Mouse (Mus musculus): Measurements from ENCODE around the gene Gm44596.
A peak's percentile ranks its signal among the peaks of the same experiment; 100 is the strongest.
"Not testable (repeated sequence)": the region's sequence is repeated elsewhere in the genome, so short reads cannot be mapped to it uniquely, and the experiment has no call there.

The Gm44596 gene

DNA sequence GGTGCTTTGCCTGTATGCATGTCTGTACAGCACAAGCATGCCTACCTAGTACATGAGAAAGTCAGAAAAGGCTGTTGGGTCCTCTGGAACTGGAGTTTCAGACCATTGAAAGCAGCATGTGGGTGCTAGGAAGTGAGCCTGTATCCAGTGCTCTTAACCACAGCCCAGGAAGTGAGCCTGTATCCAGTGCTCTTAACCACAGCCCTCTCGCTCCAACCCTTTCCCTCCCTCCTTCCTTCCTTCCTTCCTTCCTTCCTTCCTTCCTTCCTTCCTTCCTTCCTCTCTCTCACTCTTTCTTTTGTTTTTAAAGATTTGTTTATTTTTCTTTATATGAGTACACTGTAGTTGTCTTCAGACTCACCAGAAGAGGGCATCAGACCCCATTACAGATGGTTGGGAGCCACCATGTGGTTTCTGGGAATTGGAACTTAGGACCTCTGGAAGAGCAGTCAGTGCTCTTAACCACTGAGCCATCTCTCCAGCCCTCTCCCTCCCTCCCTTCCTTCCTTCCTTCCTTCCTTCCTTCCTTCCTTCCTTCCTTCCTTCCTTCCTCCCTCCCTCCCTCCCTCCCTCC is 5.4 kb downstream of the Gm44596 start:
- DNase-seq (ENCODE audit: low spot score) = not testable (repeated sequence)

- no peak for DNase-seq (ENCODE audit: low spot score)
Measured at GRCm38 (mm10) chr6:128381254-128381653, 6.0 kb downstream of the Gm44596 start.

DNA sequence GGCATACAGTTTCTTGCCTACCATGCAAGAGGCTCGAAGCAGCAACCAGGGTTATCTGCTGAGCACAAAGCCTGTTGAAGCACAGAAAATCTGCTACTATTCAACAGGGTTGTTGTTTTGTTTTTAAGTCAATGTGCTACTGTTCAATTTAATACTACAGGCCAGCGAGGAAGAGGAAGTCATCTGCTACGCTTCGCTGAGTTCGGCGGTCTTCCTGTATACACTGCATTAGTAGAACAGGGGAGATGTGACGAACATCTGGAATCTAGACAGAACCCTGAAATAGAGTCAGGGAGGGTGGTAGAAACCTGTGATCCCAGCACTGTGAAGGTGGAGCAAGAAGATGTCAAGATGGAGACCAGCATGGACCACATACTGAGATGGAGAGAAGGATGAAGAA is 8.4 kb downstream of the Gm44596 start:
- DNase-seq (ENCODE audit: low spot score) = no peak

GRCm38 (mm10) chr6:128385026-128385425 is 9.7 kb downstream of the Gm44596 start:
- no peak for DNase-seq (ENCODE audit: low spot score)

DNA sequence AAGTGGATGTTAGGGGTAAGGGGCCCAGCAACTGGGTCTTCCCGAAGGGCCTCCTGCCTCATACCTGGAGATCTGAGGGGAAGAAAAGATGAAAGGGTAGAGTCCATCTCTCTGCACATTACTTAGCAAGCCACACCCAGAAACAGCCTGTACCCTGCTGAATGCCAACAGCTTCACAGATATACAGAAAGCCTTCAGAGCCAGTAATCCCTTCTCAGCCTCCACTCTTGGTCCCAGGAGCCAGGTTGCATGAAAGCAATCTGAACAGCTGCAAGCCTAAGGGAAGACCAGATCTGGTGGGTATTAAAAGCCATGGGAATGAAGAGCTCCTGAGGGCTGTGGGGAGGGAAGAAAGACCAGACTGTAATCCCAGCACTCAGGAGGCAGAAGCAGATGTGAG is 13.9 kb downstream of the Gm44596 start:
- DNase-seq (ENCODE audit: low spot score) = no peak

DNA sequence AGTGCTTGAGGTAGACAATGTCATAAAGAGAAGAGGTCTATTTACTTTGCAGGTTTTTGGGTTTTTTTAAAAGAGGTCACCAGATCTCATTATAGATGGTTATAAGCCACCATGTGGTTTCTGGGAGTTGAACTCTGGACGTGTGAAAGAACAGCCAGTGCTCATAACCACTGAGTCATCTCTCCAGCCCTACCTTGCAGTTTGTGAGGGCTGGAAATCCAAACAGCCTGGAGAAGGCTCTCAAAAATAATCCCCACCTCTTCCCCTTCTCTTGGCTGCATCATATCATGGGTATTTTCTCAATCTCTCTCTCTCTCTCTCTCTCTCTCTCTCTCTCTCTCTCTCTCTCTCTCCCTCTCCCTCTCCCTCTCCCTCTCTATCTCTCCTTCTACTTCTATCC is 15.4 kb downstream of the Gm44596 start:
- DNase-seq (ENCODE audit: low spot score) = no peak

DNA sequence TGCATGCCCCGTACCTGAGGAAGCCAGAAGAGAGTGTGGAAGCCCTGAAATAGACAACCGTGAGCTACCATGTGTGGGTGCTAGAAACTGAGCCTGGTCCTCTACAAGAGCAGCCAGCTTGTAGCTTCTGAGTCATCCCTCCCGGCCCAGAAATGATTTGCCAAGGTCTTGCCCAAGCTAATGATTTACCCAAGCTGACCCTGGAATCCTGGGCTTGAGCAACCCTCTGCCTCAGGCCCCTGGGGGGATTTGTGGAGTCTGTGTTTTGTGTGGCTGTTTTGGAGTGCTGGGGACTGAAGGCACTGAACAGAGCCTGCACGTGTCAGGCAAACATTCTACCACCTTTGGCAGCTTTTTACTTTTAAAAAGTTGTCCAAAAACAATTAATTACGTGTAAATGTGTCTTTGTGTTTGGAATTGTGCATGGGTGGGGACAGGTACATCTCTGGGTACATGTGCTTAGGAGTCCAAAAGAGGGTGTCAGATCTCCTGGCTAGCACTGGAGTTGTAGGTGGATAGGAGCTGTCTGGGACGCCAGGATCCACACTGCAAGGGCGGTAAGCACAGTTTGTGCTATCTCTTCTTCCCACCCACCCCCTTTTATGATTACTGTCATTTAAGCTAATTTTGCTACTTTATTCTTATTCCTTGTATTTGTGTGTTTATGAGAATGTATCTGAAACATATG is 22.4 kb downstream of the Gm44596 start:
- DNase-seq (ENCODE audit: low spot score) = no peak

DNA sequence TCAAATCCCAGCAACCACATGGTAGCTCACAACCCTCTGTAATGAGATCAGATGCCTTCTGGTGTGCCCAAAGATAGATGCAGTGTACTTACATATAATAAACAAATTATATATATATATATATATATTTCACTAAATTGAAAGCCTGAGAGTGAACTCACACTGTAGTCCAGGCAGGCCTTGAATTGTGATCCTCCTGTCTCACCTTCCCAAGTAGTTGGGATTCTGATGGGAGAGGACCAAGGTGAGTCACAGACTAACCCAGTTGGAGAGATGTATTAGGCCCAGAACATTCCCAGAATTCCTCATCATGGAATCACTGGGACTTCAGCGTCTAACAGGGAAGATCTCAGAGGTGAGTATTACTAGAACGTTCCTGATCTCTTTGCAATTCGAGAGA is 23.7 kb downstream of the Gm44596 start, which contains the start of gene Nrip2:
Gene Nrip2, plus strand, starts transcription at position 301 of the 400 bp plus-strand sequence.
- DNase-seq (ENCODE audit: low spot score) = no peak

DNA sequence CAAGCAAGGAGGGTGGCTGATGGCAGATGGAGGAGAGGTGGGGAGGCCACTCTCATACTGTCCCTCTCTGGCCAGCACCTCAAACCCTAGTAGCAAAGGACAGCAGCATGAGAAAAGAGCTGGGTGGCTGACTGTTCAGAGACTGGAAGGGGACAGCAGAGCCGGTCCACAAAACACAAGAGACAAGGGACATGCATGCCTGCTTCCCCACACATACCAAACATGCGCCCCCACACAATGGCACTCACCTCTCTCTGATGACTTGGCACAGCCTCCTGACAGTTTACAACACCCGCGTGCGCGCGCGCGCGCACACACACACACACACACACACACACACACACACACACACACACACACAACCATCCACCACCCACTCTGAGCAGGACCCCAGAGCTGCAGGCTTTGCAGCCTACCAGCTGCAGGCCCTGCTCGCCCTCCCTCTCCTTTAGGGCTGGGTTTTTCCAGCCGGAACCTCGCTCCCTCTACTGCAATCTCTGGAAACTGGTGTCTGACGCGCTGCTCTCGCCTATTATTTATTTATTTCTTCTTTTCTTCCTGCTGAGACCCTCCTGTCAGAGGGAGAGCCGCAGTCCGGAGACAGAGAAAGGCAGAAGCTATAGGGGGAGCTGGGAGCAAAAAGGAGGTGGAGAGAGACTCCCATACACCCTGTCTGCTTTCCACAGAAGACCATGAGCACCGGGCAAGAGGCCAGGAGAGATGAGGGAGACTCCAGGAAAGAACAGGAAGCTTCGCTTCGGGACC is 24.3 kb downstream of the Gm44596 start:
- no peak for DNase-seq (ENCODE audit: low spot score)

GRCm38 (mm10) chr6:128404708-128405107 is 29.4 kb downstream of the Gm44596 start:
- no peak for DNase-seq (ENCODE audit: low spot score)

GRCm38 (mm10) chr6:128408544-128409125 is 33.3 kb downstream of the Gm44596 start:
- DNase-seq (ENCODE audit: low spot score) = no peak

DNA sequence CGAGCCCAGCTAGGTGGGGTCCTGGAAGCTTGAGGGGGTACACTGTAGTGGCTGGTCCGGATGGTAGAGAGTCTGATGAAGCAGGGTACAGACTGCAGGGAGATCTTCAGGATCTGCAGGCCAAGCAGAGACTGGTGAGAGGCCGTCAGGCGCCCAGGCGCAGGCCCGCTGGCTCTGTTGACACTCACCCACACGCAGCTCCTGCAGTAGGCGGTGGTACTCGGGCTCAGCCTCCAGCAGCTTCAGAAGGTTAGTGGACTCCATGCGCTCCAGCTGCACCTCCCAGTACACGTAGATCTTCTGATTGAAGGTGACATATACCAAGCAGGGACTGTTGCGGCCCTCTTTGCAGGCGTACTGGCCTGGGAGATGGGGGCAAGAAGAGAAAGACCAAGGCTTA is 35.0 kb downstream of the Gm44596 start:
- DNase-seq (ENCODE audit: low spot score) = no peak

DNA sequence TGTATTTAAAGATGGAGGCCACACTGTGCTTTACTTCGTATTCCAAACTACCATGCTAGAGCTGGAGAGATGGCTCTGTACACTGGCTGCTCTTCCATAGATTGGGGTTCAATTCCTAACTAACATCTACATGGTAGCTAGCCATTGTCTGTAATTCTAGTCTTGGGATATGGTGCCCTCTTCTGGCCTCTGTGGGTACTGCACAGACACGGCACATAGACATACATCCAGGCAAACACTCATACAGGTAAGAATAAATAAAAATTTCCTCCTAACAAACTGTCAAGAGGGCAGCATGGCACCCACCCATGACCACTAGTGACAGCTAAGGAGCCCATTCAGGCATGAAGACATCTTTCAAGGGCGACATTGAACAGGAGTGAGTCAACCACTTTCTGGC is 35.8 kb downstream of the Gm44596 start:
- peak; percentile 71 for DNase-seq (ENCODE audit: low spot score)

DNA sequence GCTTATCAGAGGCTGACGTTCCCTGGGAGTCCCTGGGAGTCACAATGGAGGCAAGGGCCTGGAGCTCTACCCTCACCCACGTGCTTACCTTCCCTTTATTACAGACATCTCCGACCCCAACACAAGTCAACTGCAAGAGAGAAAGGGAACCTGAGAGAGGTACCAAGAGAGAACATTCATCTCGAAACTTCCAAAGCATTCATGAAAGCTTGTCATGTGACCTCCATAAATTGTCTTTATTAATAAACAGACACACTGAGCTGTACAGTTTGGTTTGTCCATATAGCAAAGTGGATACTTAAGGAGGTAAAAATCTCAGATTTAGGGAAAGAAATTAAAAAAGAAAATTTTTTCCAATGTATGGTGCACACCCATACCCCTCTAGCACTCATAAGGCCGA is 40.9 kb downstream of the Gm44596 start:
- no peak for DNase-seq (ENCODE audit: low spot score)

- no peak for DNase-seq (ENCODE audit: low spot score)
Measured at GRCm38 (mm10) chr6:128418076-128418475, 42.8 kb downstream of the Gm44596 start.

GRCm38 (mm10) chr6:128421036-128421435 is 45.7 kb downstream of the Gm44596 start:
- no peak for DNase-seq (ENCODE audit: low spot score)

DNA sequence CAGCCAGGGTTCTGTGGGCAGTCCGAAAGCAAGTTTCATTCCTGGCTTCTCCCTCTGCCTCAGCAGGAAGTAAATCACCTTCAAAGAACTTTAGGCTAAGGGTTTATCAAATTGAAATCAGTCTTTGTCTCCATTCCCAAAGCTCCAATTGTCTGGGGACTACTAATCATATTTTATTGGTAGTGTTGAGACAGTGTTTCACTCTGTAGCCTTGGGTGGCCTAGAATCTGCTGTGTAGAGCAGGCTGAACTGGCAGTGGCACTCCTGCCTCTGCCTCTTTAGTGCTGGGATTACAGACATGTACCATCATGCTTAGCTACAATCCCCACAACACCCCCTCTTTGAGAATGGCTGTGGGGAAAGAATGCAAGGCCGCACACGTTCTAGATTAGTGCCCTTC is 46.2 kb downstream of the Gm44596 start:
- DNase-seq (ENCODE audit: low spot score) = no peak

- DNase-seq (ENCODE audit: low spot score) = no peak
Measured at GRCm38 (mm10) chr6:128423496-128424268, 48.4 kb downstream of the Gm44596 start.

- DNase-seq (ENCODE audit: low spot score) = peak; percentile 96
Measured at GRCm38 (mm10) chr6:128424269-128425019, 49.1 kb downstream of the Gm44596 start, which contains the start of gene Itfg2. Itfg2 (minus strand) TSS chr6:128424931.

- no peak for DNase-seq (ENCODE audit: low spot score)
Measured at GRCm38 (mm10) chr6:128425046-128425445, 49.7 kb downstream of the Gm44596 start.

GRCm38 (mm10) chr6:128427571-128427970 is 52.3 kb downstream of the Gm44596 start:
- DNase-seq (ENCODE audit: low spot score) = no peak

Measured in lung, postnatal 25 days (tissue).